In genomic region chr1:161916036-161916435, GRCm38 (mm10) we compare ENCODE assay signal across 22 mouse cellular contexts. TPM values are rescaled to one million over a fixed set of nuclear protein-coding genes. Genes with fewer than 3 reads are reported as not detected.
A peak's percentile ranks its signal among the peaks of the same experiment; 100 is the strongest.
DNase-seq lines count a peak whose midpoint lies in the region; ATAC-seq lines count a peak whose summit lies in the region.
"Had no signal": no experiment of that assay in that cellular context is flagged by ENCODE, and none has a peak within 500 bp of the region (broad histone marks: within the 10 kb centered on the region; RNA-seq: fewer than 3 reads in every experiment).

No protein-coding gene starts in this region.

- H3K4me3 ChIP-seq in kidney, embryonic 14.5 days (ENCODE audit: low read length), result no peak overlapping the region
- H3K4me3 ChIP-seq in embryonic facial prominence, embryonic 10.5 days, result no peak overlapping the region
- no peak overlapping the region for H3K4me3 ChIP-seq in forebrain, embryonic 13.5 days
- H3K4me3 ChIP-seq: heart, adult 2 months; hindbrain, embryonic 13.5 days; intestine, embryonic 15.5 days; layer of hippocampus, adult 2 months; neural tube, embryonic 15.5 days had no signal

- peak; percentile 61 for ATAC-seq in kidney, embryonic 14.5 days (ENCODE audit: low FRiP score, low TSS enrichment)
- no peak for ATAC-seq in forebrain, embryonic 13.5 days
- ATAC-seq: intestine, embryonic 15.5 days had no signal

- H3K4me2 ChIP-seq in kidney, embryonic 14.5 days (replicated peaks; ENCODE audit: low read depth, low read length), result no peak overlapping the region
- no peak overlapping the region for H3K4me2 ChIP-seq in forebrain, embryonic 13.5 days
- H3K4me2 ChIP-seq: hindbrain, embryonic 13.5 days; intestine, embryonic 15.5 days; midbrain, embryonic 11.5 days; neural tube, embryonic 15.5 days had no signal

- 33% methylated on average over 3 of the region's 3 CpGs for WGBS in kidney, embryonic 14.5 days
- 26% methylated on average over 3 of the region's 3 CpGs for WGBS in embryonic facial prominence, embryonic 10.5 days
- 59% methylated on average over 3 of the region's 3 CpGs for WGBS in forebrain, embryonic 13.5 days

- H3K27ac ChIP-seq in kidney, embryonic 14.5 days (ENCODE audit: low read depth, low read length), result no peak overlapping the region
- H3K27ac ChIP-seq in embryonic facial prominence, embryonic 10.5 days (replicated peaks), result peak overlapping the region; percentile 48; the same call in 1 of the 2 replicates
- no peak overlapping the region for H3K27ac ChIP-seq in forebrain, embryonic 13.5 days
- H3K27ac ChIP-seq: heart, adult 2 months; hindbrain, embryonic 13.5 days; intestine, embryonic 15.5 days; layer of hippocampus, adult 2 months; macrophage; neural tube, embryonic 15.5 days had no signal

- H3K9me3 ChIP-seq in kidney, embryonic 14.5 days (ENCODE audit: control insufficient read depth, low read length), result no peaks in the 10 kb centered on the region
- H3K9me3 ChIP-seq in embryonic facial prominence, embryonic 10.5 days, result no peaks in the 10 kb centered on the region
- H3K9me3 ChIP-seq in forebrain, embryonic 13.5 days (replicated peaks), result no peaks in the 10 kb centered on the region
- H3K9me3 ChIP-seq: hindbrain, embryonic 13.5 days; intestine, embryonic 15.5 days; neural tube, embryonic 15.5 days had no signal

- H3K4me1 ChIP-seq in kidney, embryonic 14.5 days (ENCODE audit: control insufficient read depth, insufficient read depth, low read length), result peaks cover 12% of the 10 kb centered on the region; the same call in 1 of the 2 replicates
- H3K4me1 ChIP-seq in embryonic facial prominence, embryonic 10.5 days, result peaks cover 45% of the 10 kb centered on the region
- H3K4me1 ChIP-seq in forebrain, embryonic 13.5 days, result no peaks in the 10 kb centered on the region
- H3K4me1 ChIP-seq: hindbrain, embryonic 13.5 days; intestine, embryonic 15.5 days; neural tube, embryonic 15.5 days had no signal

- no peak overlapping the region for H3K9ac ChIP-seq in kidney, embryonic 14.5 days (ENCODE audit: low read depth, low read length)
- no peak overlapping the region for H3K9ac ChIP-seq in forebrain, embryonic 13.5 days
- H3K9ac ChIP-seq: hindbrain, embryonic 13.5 days; intestine, embryonic 15.5 days; neural tube, embryonic 15.5 days had no signal

- H3K36me3 ChIP-seq in kidney, embryonic 14.5 days (ENCODE audit: control insufficient read depth, insufficient read depth, low read length), result no peaks in the 10 kb centered on the region
- no peaks in the 10 kb centered on the region for H3K36me3 ChIP-seq in embryonic facial prominence, embryonic 10.5 days (replicated peaks)
- H3K36me3 ChIP-seq in forebrain, embryonic 13.5 days (ENCODE audit: poor library complexity, severe bottlenecking), result no peaks in the 10 kb centered on the region
- H3K36me3 ChIP-seq: hindbrain, embryonic 13.5 days; intestine, embryonic 15.5 days; neural tube, embryonic 15.5 days had no signal

- no peak for DNase-seq in kidney, adult 11 months
- DNase-seq in ES-CJ7 (ENCODE audit: low read depth, low spot score), result peak; percentile 54
- peak; percentile 18 for DNase-seq in embryonic facial prominence, embryonic 10.5 days (ENCODE audit: low spot score)
- peak; percentile 33 for DNase-seq in retina, postnatal 7 days (ENCODE audit: low read depth, low spot score)
- DNase-seq in spleen, postnatal 14 days (ENCODE audit: low spot score in 2 of 2), result no peak
- DNase-seq: adrenal gland, adult 2 months; cerebellum, adult 11-12 months; cerebellum, postnatal 14 days; gastrocnemius, postnatal 36 days; heart, adult 2 months; heart, postnatal 36 days; kidney, postnatal 25 days; right cerebral cortex, postnatal 25 days; spleen, adult 18-20 months had no signal

- no peaks in the 10 kb centered on the region for H3K27me3 ChIP-seq in kidney, embryonic 14.5 days (ENCODE audit: control insufficient read depth, insufficient read depth, low read length)
- no peaks in the 10 kb centered on the region for H3K27me3 ChIP-seq in embryonic facial prominence, embryonic 10.5 days (replicated peaks; ENCODE audit: low read depth, poor library complexity, severe bottlenecking)
- H3K27me3 ChIP-seq in forebrain, embryonic 13.5 days, result no peaks in the 10 kb centered on the region
- H3K27me3 ChIP-seq: hindbrain, embryonic 13.5 days; intestine, embryonic 15.5 days; neural tube, embryonic 15.5 days had no signal

RNA-seq across cellular contexts. Expression of gene Suco, which starts 39.6 kb away (rescaled TPM):
- polyA plus RNA-seq in kidney, embryonic 14.5 days (2014; fragmentation: Nextera tagmentation; extraction: Ambion mirVana), result 20.2 and 30.6 TPM in 2 replicates
- polyA plus RNA-seq in embryonic facial prominence, embryonic 10.5 days (2016; fragmentation: Nextera tagmentation; extraction: Ambion mirVana), result 26.6 and 32.5 TPM in 2 replicates
- polyA plus RNA-seq in forebrain, embryonic 13.5 days (2015; fragmentation: Nextera tagmentation; extraction: Ambion mirVana), result 22.2 and 33.2 TPM in 2 replicates

RNA-seq across cellular contexts. Expression of gene Pigc, which starts 53.0 kb away (rescaled TPM):
- 33.6 and 42.2 TPM in 2 replicates for polyA plus RNA-seq in kidney, embryonic 14.5 days (2014; fragmentation: Nextera tagmentation; extraction: Ambion mirVana)
- 27.2 and 27.8 TPM in 2 replicates for polyA plus RNA-seq in embryonic facial prominence, embryonic 10.5 days (2016; fragmentation: Nextera tagmentation; extraction: Ambion mirVana)
- 30.9 and 31.6 TPM in 2 replicates for polyA plus RNA-seq in forebrain, embryonic 13.5 days (2015; fragmentation: Nextera tagmentation; extraction: Ambion mirVana)

Comparison
In these comparisons a context has a peak if more than half of its experiments do, and no peak if none do; other contexts are left out.
1. DNase-seq: peak in ES-CJ7 (single experiment), embryonic facial prominence, embryonic 10.5 days (single experiment) and retina, postnatal 7 days (single experiment); none in kidney, adult 11 months (single experiment) and spleen, postnatal 14 days (0 of 2).